In genomic region chr8:71728240-71728785, GRCm38 (mm10) we compare ENCODE assay signal across 8 mouse cellular contexts. TPM values are rescaled to one million over a fixed set of nuclear protein-coding genes. Genes with fewer than 3 reads are reported as not detected.
DNase-seq lines count a peak whose midpoint lies in the region; ATAC-seq and TF ChIP-seq lines count a peak whose summit lies in the region.

No protein-coding gene starts in this region.

- no peak; the same call in 1 of the 2 replicates for ATAC-seq in lung, embryonic 15.5 days (ENCODE audit: borderline replicate concordance, extremely low read depth, low FRiP score, low TSS enrichment)
- ATAC-seq in cerebellum, adult (ENCODE audit: insufficient number of reproducible peaks, low FRiP score, low TSS enrichment), result peak; percentile 60
- peak; percentile 62 for ATAC-seq in erythroid progenitor cell, adult 5-6 weeks (replicated peaks; ENCODE audit: low FRiP score, poor library complexity, severe bottlenecking)
- peak; percentile 27; the same call in 1 of the 2 replicates for ATAC-seq in kidney, postnatal 0 days (replicated peaks; ENCODE audit: low FRiP score, low read depth)
- ATAC-seq in midbrain, embryonic 14.5 days (ENCODE audit: low FRiP score, low TSS enrichment), result peak; percentile 49
- ATAC-seq in monocyte, adult 5-6 weeks (replicated peaks; ENCODE audit: insufficient number of reproducible peaks, low FRiP score, low TSS enrichment, poor library complexity, severe bottlenecking), result no peak

- H3K27me3 ChIP-seq in lung, embryonic 15.5 days, result peaks cover 35% of the 10 kb centered on the region
- H3K27me3 ChIP-seq in kidney, postnatal 0 days (ENCODE audit: insufficient read depth, low read length), result no peaks in the 10 kb centered on the region
- H3K27me3 ChIP-seq in midbrain, embryonic 14.5 days (ENCODE audit: control insufficient read depth, insufficient read depth, low read length), result no peaks in the 10 kb centered on the region

- H3K4me3 ChIP-seq in lung, embryonic 15.5 days, result peak overlapping the region; percentile 16; the same call in 1 of the 2 replicates
- peak overlapping the region; percentile 26 for H3K4me3 ChIP-seq in kidney, postnatal 0 days (replicated peaks; ENCODE audit: low read depth, low read length)
- H3K4me3 ChIP-seq in midbrain, embryonic 14.5 days (replicated peaks; ENCODE audit: low read depth, low read length), result peak overlapping the region; percentile 36

- 8% methylated on average over 19 of the region's 21 CpGs for WGBS in lung, embryonic 15.5 days
- WGBS in kidney, postnatal 0 days, result 7% methylated on average over 20 of the region's 21 CpGs
- 7% methylated on average over 20 of the region's 21 CpGs for WGBS in midbrain, embryonic 14.5 days

- H3K36me3 ChIP-seq in lung, embryonic 15.5 days, result no peaks in the 10 kb centered on the region
- no peaks in the 10 kb centered on the region for H3K36me3 ChIP-seq in kidney, postnatal 0 days (ENCODE audit: insufficient read depth, low read length)
- H3K36me3 ChIP-seq in midbrain, embryonic 14.5 days (ENCODE audit: control insufficient read depth, insufficient read depth, low read length), result no peaks in the 10 kb centered on the region

- no peak for DNase-seq in lung, adult 18-20 months
- peak; percentile 42 for DNase-seq in kidney, postnatal 0 days (ENCODE audit: low spot score)
- DNase-seq in midbrain, embryonic 14.5 days, result peak; percentile 84
- no peak for DNase-seq in spleen, adult 12 weeks (ENCODE audit: low spot score)

- H3K27ac ChIP-seq in lung, embryonic 15.5 days, result no peak overlapping the region
- H3K27ac ChIP-seq in kidney, postnatal 0 days, result no peak overlapping the region
- peak overlapping the region; percentile 81 for H3K27ac ChIP-seq in midbrain, embryonic 14.5 days (replicated peaks; ENCODE audit: low read depth, low read length)

- no peak overlapping the region for H3K9ac ChIP-seq in lung, embryonic 15.5 days
- peak overlapping the region; percentile 42; the same call in 1 of the 2 replicates for H3K9ac ChIP-seq in kidney, postnatal 0 days (ENCODE audit: low read depth, low read length)
- H3K9ac ChIP-seq in midbrain, embryonic 14.5 days (replicated peaks; ENCODE audit: low read length), result peak overlapping the region; percentile 50

- TF ChIP-seq CTCF in kidney, postnatal 0 days (IDR thresholded peaks at IDR 0.05; ENCODE audit: low read depth), result no peak

- H3K9me3 ChIP-seq in lung, embryonic 15.5 days, result no peaks in the 10 kb centered on the region
- H3K9me3 ChIP-seq in kidney, postnatal 0 days (replicated peaks; ENCODE audit: low read length), result no peaks in the 10 kb centered on the region
- no peaks in the 10 kb centered on the region for H3K9me3 ChIP-seq in midbrain, embryonic 14.5 days (ENCODE audit: control insufficient read depth, low read length)

- peak overlapping the region; percentile 56 for H3K4me2 ChIP-seq in lung, embryonic 15.5 days
- peak overlapping the region; percentile 55 for H3K4me2 ChIP-seq in kidney, postnatal 0 days (ENCODE audit: low read length)
- H3K4me2 ChIP-seq in midbrain, embryonic 14.5 days (ENCODE audit: low read length), result peak overlapping the region; percentile 65

- peaks cover 10% of the 10 kb centered on the region; the same call in 1 of the 2 replicates for H3K4me1 ChIP-seq in lung, embryonic 15.5 days
- H3K4me1 ChIP-seq in kidney, postnatal 0 days (replicated peaks; ENCODE audit: insufficient read depth, low read length), result no peaks in the 10 kb centered on the region
- peaks cover 10% of the 10 kb centered on the region for H3K4me1 ChIP-seq in midbrain, embryonic 14.5 days (ENCODE audit: control insufficient read depth, insufficient read depth, low read length)

RNA-seq across cellular contexts. Expression of gene Fcho1, which starts 2.8 kb away (rescaled TPM):
- 4.8 and 7.6 TPM in 2 replicates for polyA plus RNA-seq in lung, embryonic 15.5 days (2015; fragmentation: Nextera tagmentation; extraction: Ambion mirVana)
- 152 and 165 TPM in 2 replicates for total RNA-seq in erythroid progenitor cell, adult 5-6 weeks (2015; ENCODE audit: low replicate concordance)
- 245 and 276 TPM in 2 replicates for total RNA-seq in erythroid progenitor cell, adult 5-6 weeks (2017; ENCODE audit: low replicate concordance)
- 3.4 and 4.1 TPM in 2 replicates for polyA plus RNA-seq in kidney, postnatal 0 days (2015; fragmentation: Nextera tagmentation; extraction: Ambion mirVana)
- 66.5 and 74.6 TPM in 2 replicates for polyA plus RNA-seq in midbrain, embryonic 14.5 days (2014; fragmentation: Nextera tagmentation; extraction: Ambion mirVana)
- 17.3 to 92.4 TPM (median 17.6 TPM) in 3 replicates for total RNA-seq in monocyte, adult 5-6 weeks (2017)

RNA-seq across cellular contexts. Expression of gene B3gnt3, which starts 26.7 kb away (rescaled TPM):
- 3.3 and 3.6 TPM in 2 replicates for polyA plus RNA-seq in lung, embryonic 15.5 days (2015; fragmentation: Nextera tagmentation; extraction: Ambion mirVana)
- total RNA-seq in erythroid progenitor cell, adult 5-6 weeks (2015; ENCODE audit: low replicate concordance), result 12.2 and 12.3 TPM in 2 replicates
- 10.9 and 14.4 TPM in 2 replicates for total RNA-seq in erythroid progenitor cell, adult 5-6 weeks (2017; ENCODE audit: low replicate concordance)
- polyA plus RNA-seq in kidney, postnatal 0 days (2015; fragmentation: Nextera tagmentation; extraction: Ambion mirVana), result 4.3 TPM in 2 replicates
- polyA plus RNA-seq in midbrain, embryonic 14.5 days (2014; fragmentation: Nextera tagmentation; extraction: Ambion mirVana), result 0.11 and 0.20 TPM in 2 replicates
- total RNA-seq in monocyte, adult 5-6 weeks (2017), result 0.29 to 0.75 TPM in 2 of 3 replicates, not detected in the other

RNA-seq across cellular contexts. Expression of gene Insl3, which starts 39.3 kb away (rescaled TPM):
- polyA plus RNA-seq in lung, embryonic 15.5 days (2015; fragmentation: Nextera tagmentation; extraction: Ambion mirVana), result 0.63 and 1.3 TPM in 2 replicates
- total RNA-seq in erythroid progenitor cell, adult 5-6 weeks (2015; ENCODE audit: low replicate concordance), result 3.6 TPM in 1 of 2 replicates, not detected in the other
- total RNA-seq in erythroid progenitor cell, adult 5-6 weeks (2017; ENCODE audit: low replicate concordance), result not detected in 2 replicates
- polyA plus RNA-seq in kidney, postnatal 0 days (2015; fragmentation: Nextera tagmentation; extraction: Ambion mirVana), result 1.3 TPM in 2 replicates
- 0.89 TPM in 1 of 2 replicates, not detected in the other for polyA plus RNA-seq in midbrain, embryonic 14.5 days (2014; fragmentation: Nextera tagmentation; extraction: Ambion mirVana)
- total RNA-seq in monocyte, adult 5-6 weeks (2017), result 14.1 TPM in 1 of 3 replicates, not detected in the others

RNA-seq across cellular contexts. Expression of gene Jak3, which starts 52.2 kb away (rescaled TPM):
- 9.9 TPM in 2 replicates for polyA plus RNA-seq in lung, embryonic 15.5 days (2015; fragmentation: Nextera tagmentation; extraction: Ambion mirVana)
- total RNA-seq in erythroid progenitor cell, adult 5-6 weeks (2015; ENCODE audit: low replicate concordance), result 2.1 and 5.4 TPM in 2 replicates
- total RNA-seq in erythroid progenitor cell, adult 5-6 weeks (2017; ENCODE audit: low replicate concordance), result 0.68 and 0.90 TPM in 2 replicates
- 5.3 TPM in 2 replicates for polyA plus RNA-seq in kidney, postnatal 0 days (2015; fragmentation: Nextera tagmentation; extraction: Ambion mirVana)
- polyA plus RNA-seq in midbrain, embryonic 14.5 days (2014; fragmentation: Nextera tagmentation; extraction: Ambion mirVana), result 2.5 and 3.6 TPM in 2 replicates
- 7.1 to 25.6 TPM (median 11.2 TPM) in 3 replicates for total RNA-seq in monocyte, adult 5-6 weeks (2017)

RNA-seq across cellular contexts. Expression of gene Unc13a, which starts 56.8 kb away (rescaled TPM):
- polyA plus RNA-seq in lung, embryonic 15.5 days (2015; fragmentation: Nextera tagmentation; extraction: Ambion mirVana), result 0.66 and 0.81 TPM in 2 replicates
- total RNA-seq in erythroid progenitor cell, adult 5-6 weeks (2015; ENCODE audit: low replicate concordance), result not detected in 2 replicates
- not detected in 2 replicates for total RNA-seq in erythroid progenitor cell, adult 5-6 weeks (2017; ENCODE audit: low replicate concordance)
- polyA plus RNA-seq in kidney, postnatal 0 days (2015; fragmentation: Nextera tagmentation; extraction: Ambion mirVana), result 0.50 and 0.60 TPM in 2 replicates
- polyA plus RNA-seq in midbrain, embryonic 14.5 days (2014; fragmentation: Nextera tagmentation; extraction: Ambion mirVana), result 17.4 and 18.9 TPM in 2 replicates
- 0.21 to 0.97 TPM (median 0.29 TPM) in 3 replicates for total RNA-seq in monocyte, adult 5-6 weeks (2017)

Comparison
In these comparisons a context has a peak if more than half of its experiments do, and no peak if none do; other contexts are left out.
1. ATAC-seq: peak in cerebellum, adult (single experiment), erythroid progenitor cell, adult 5-6 weeks (single experiment), kidney, postnatal 0 days (single experiment) and midbrain, embryonic 14.5 days (single experiment); none in lung, embryonic 15.5 days (single experiment) and monocyte, adult 5-6 weeks (single experiment).
2. DNase-seq: peak in kidney, postnatal 0 days (single experiment) and midbrain, embryonic 14.5 days (single experiment); none in lung, adult 18-20 months (0 of 2) and spleen, adult 12 weeks (single experiment).
3. Peak in every context shown above with its lines, with median percentiles within 50 percentile points of each other: H3K4me2 ChIP-seq and H3K4me3 ChIP-seq.